Comparison of ENCODE assay signal across 9 mouse cellular contexts in the genomic region with DNA sequence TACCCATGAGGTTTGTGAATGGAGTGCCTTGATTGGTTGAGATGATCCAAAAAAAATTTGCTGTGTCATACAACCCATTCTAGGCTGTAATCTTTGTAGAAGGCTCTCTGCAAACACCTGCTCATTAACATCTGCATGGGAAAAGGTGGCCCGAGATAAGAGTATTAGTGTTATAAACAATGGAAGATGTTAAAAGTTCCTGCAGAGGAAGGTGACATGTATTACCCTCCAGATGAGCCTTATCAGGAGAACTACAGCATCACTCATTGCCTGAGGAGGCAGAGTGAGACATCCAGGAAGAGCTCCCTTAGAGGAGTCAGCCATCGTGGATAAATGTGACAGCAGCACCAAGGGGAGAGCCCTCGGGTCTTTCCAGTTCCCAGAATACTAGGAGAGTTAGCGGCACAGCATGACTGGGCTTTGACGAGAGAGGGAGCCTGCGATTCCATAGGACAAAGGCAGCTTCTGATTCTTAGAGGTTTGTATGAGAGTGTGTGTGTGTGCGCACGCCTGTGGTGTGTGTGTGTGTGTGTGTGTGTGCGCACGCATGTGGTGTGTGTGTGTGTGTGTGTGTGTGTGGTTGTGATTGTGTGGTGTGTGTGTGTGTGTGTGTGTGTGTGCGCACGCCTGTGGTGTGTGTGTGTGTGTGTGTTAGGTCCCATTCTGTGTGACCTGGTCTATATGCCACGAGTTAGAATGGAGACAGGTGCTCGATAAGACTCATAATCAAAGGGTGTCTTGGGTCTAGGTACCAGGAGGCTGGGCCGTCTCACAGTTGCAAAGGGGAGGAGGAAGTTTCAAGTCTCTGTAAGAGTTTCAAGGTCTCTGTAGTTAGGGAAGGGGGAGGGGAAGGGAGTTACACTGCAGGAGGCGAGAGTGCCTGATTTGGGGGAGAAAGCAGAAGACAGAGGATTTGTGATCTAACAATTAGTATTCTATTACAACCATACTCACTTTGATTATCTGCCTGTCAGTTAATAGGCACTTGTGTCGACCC. TPM values are rescaled to one million over a fixed set of nuclear protein-coding genes. Genes with fewer than 3 reads are reported as not detected.
DNase-seq lines count a peak whose midpoint lies in the region; ATAC-seq and TF ChIP-seq lines count a peak whose summit lies in the region.
"Had no signal": no experiment of that assay in that cellular context is flagged by ENCODE, and none has a peak within 500 bp of the region (broad histone marks: within the 10 kb centered on the region; RNA-seq: fewer than 3 reads in every experiment).

No protein-coding gene starts in this region.

- TF ChIP-seq POLR2A in thymus, adult 2 months (IDR thresholded peaks at IDR 0.05; ENCODE audit: control insufficient read depth, extremely low read depth, insufficient read depth, low read length, poor library complexity): no peak

- DNase-seq in kidney, postnatal 4 days: no peak
- DNase-seq in forebrain, embryonic 14.5 days (ENCODE audit: low spot score): no peak
- no peak for DNase-seq in liver, embryonic 13.5 days
- DNase-seq in thymus, adult 2 months: peak; percentile 4
- no peak for DNase-seq in layer of hippocampus, adult 2 months (ENCODE audit: low spot score in 2 of 2)
- no peak for DNase-seq in ovary, postnatal 10 days (ENCODE audit: low spot score)
- no peak for DNase-seq in Muller cell, postnatal 12 days (ENCODE audit: inconsistent ontology term)
- DNase-seq: kidney, adult 8-10 months had no signal

- peak; percentile 89 for ATAC-seq in kidney, embryonic 14.5 days (ENCODE audit: low FRiP score, low TSS enrichment)
- peak; percentile 63 for ATAC-seq in forebrain, embryonic 14.5 days
- ATAC-seq in liver, embryonic 13.5 days (ENCODE audit: low read depth): peak; percentile 83

- 0 out of 2 replicates have a peak, but pooled peaks cover 3% of the 10 kb centered on the region for H3K9me3 ChIP-seq in kidney, embryonic 14.5 days (ENCODE audit: control insufficient read depth, low read length)
- H3K9me3 ChIP-seq in forebrain, embryonic 14.5 days (replicated peaks; ENCODE audit: control insufficient read depth, low read length): no peaks in the 10 kb centered on the region
- H3K9me3 ChIP-seq in liver, embryonic 13.5 days (replicated peaks): peaks cover 3% of the 10 kb centered on the region; the same call in 1 of the 2 replicates

- H3K9ac ChIP-seq in kidney, embryonic 14.5 days (ENCODE audit: low read depth, low read length): no peak overlapping the region
- H3K9ac ChIP-seq in forebrain, embryonic 14.5 days (ENCODE audit: low read length): no peak overlapping the region
- no peak overlapping the region for H3K9ac ChIP-seq in liver, embryonic 13.5 days

- no peaks in the 10 kb centered on the region for H3K36me3 ChIP-seq in kidney, embryonic 14.5 days (ENCODE audit: control insufficient read depth, insufficient read depth, low read length)
- no peaks in the 10 kb centered on the region for H3K36me3 ChIP-seq in forebrain, embryonic 14.5 days (ENCODE audit: control insufficient read depth, insufficient read depth, low read length)
- no peaks in the 10 kb centered on the region for H3K36me3 ChIP-seq in liver, embryonic 13.5 days
- no peaks in the 10 kb centered on the region for H3K36me3 ChIP-seq in thymus, adult 2 months (ENCODE audit: control insufficient read depth, insufficient read depth, low read length)

- no peak for TF ChIP-seq CTCF in thymus, adult 2 months (IDR thresholded peaks at IDR 0.05; ENCODE audit: borderline replicate concordance, control insufficient read depth, extremely low read depth, insufficient read depth, low read length, poor library complexity)
- no peak for TF ChIP-seq CTCF in layer of hippocampus, adult 2 months (conservative IDR thresholded peaks at IDR 0.05)

- no peak overlapping the region for H3K27ac ChIP-seq in kidney, embryonic 14.5 days (ENCODE audit: low read depth, low read length)
- H3K27ac ChIP-seq in forebrain, embryonic 14.5 days (ENCODE audit: low read depth, low read length): no peak overlapping the region
- H3K27ac ChIP-seq in liver, embryonic 13.5 days: no peak overlapping the region
- no peak overlapping the region for H3K27ac ChIP-seq in thymus, adult 2 months (ENCODE audit: control insufficient read depth, insufficient read depth, low read length)
- H3K27ac ChIP-seq in layer of hippocampus, adult 2 months: no peak overlapping the region

- H3K4me2 ChIP-seq in kidney, embryonic 14.5 days (replicated peaks; ENCODE audit: low read depth, low read length): no peak overlapping the region
- H3K4me2 ChIP-seq in forebrain, embryonic 14.5 days (ENCODE audit: low read length): no peak overlapping the region
- no peak overlapping the region for H3K4me2 ChIP-seq in liver, embryonic 13.5 days

- H3K4me3 ChIP-seq in kidney, embryonic 14.5 days (ENCODE audit: low read length): no peak overlapping the region
- no peak overlapping the region for H3K4me3 ChIP-seq in forebrain, embryonic 14.5 days (ENCODE audit: low read depth, low read length)
- no peak overlapping the region for H3K4me3 ChIP-seq in liver, embryonic 13.5 days (replicated peaks)
- no peak overlapping the region for H3K4me3 ChIP-seq in thymus, adult 2 months (ENCODE audit: control insufficient read depth, insufficient read depth, low read length)
- no peak overlapping the region for H3K4me3 ChIP-seq in layer of hippocampus, adult 2 months

- H3K4me1 ChIP-seq in kidney, embryonic 14.5 days (ENCODE audit: control insufficient read depth, insufficient read depth, low read length): no peaks in the 10 kb centered on the region
- H3K4me1 ChIP-seq in forebrain, embryonic 14.5 days (ENCODE audit: control insufficient read depth, insufficient read depth, low read length): no peaks in the 10 kb centered on the region
- H3K4me1 ChIP-seq in liver, embryonic 13.5 days (replicated peaks): peaks cover 3% of the 10 kb centered on the region; the same call in 1 of the 2 replicates
- H3K4me1 ChIP-seq in thymus, adult 2 months (replicated peaks; ENCODE audit: control insufficient read depth, insufficient read depth, low read length): peaks cover 4% of the 10 kb centered on the region

- H3K27me3 ChIP-seq in kidney, embryonic 14.5 days (ENCODE audit: control insufficient read depth, insufficient read depth, low read length): no peaks in the 10 kb centered on the region
- H3K27me3 ChIP-seq in forebrain, embryonic 14.5 days (replicated peaks; ENCODE audit: control insufficient read depth, insufficient read depth, low read length): no peaks in the 10 kb centered on the region
- H3K27me3 ChIP-seq in liver, embryonic 13.5 days: no peaks in the 10 kb centered on the region
- no peaks in the 10 kb centered on the region for H3K27me3 ChIP-seq in thymus, adult 2 months (ENCODE audit: control insufficient read depth, insufficient read depth, low read length)

- WGBS in kidney, embryonic 14.5 days: 78% methylated on average over 16 of the region's 17 CpGs
- 72% methylated on average over 17 of the region's 17 CpGs for WGBS in forebrain, embryonic 14.5 days
- 62% methylated on average over 17 of the region's 17 CpGs for WGBS in liver, embryonic 13.5 days (ENCODE audit: insufficient replicate concordance)
- 69% methylated on average over 17 of the region's 17 CpGs for WGBS in thymus, adult 2 months

RNA-seq across cellular contexts. Expression of a gene that starts 23.5 kb away (rescaled TPM):
- polyA plus RNA-seq in kidney, embryonic 14.5 days (2014; fragmentation: Nextera tagmentation; extraction: Ambion mirVana): 1.7 and 2.1 TPM in 2 replicates
- 0.83 and 0.90 TPM in 2 replicates for polyA plus RNA-seq in forebrain, embryonic 14.5 days (2014; fragmentation: Nextera tagmentation; extraction: Ambion mirVana)
- 23.6 and 30.4 TPM in 2 replicates for polyA plus RNA-seq in liver, embryonic 13.5 days (2015; fragmentation: Nextera tagmentation; extraction: Ambion mirVana)
- 0.79 TPM in 1 of 2 replicates, not detected in the other for polyA plus RNA-seq in thymus, adult 2 months (2012; rRNA removed)
- 1 to 10 TPM in 1 of 2 experiments, not detected in 1; 1.5 TPM for total RNA-seq in layer of hippocampus, adult 2 months (2021)

RNA-seq across cellular contexts. Expression of a gene that starts 56.0 kb away (rescaled TPM):
- 0.36 and 0.51 TPM in 2 replicates for polyA plus RNA-seq in kidney, embryonic 14.5 days (2014; fragmentation: Nextera tagmentation; extraction: Ambion mirVana)
- 2.6 and 3.0 TPM in 2 replicates for polyA plus RNA-seq in forebrain, embryonic 14.5 days (2014; fragmentation: Nextera tagmentation; extraction: Ambion mirVana)
- not detected in 2 replicates for polyA plus RNA-seq in liver, embryonic 13.5 days (2015; fragmentation: Nextera tagmentation; extraction: Ambion mirVana)
- 1.0 and 1.3 TPM in 2 replicates for polyA plus RNA-seq in thymus, adult 2 months (2012; rRNA removed)
- total RNA-seq in layer of hippocampus, adult 2 months (2021): 1 to 10 TPM; 1.3 to 1.7 TPM
